Mouse (Mus musculus) heart, adult 2 months (tissue): Measurements from ENCODE around the gene Cyp1a2. TPM values are rescaled to one million over a fixed set of nuclear protein-coding genes. Genes with fewer than 3 reads are reported as not detected.
A peak's percentile ranks its signal among the peaks of the same experiment; 100 is the strongest.

Experiments used
- DNase-seq, 2 experiments: peaks; one replicate each; pipeline ENCODE4 v3.0.0; 2021
- H3K27ac ChIP-seq: fragments of 200-600 bp; 2 replicates; pipeline ENCODE4 v1.8.1; 2022
- H3K27me3 ChIP-seq: fragments of 200-500 bp; 2 replicates; pipeline ENCODE4 v1.6.1; 2012; ENCODE audit warnings: mild to moderate bottlenecking, low read length, inconsistent platforms, mixed read lengths; ENCODE audit not compliant: control insufficient read depth, insufficient read depth
- H3K36me3 ChIP-seq: fragments of 200-500 bp; 2 replicates; pipeline ENCODE4 v1.6.1; 2012; ENCODE audit warnings: low read length, inconsistent platforms; ENCODE audit not compliant: control insufficient read depth, insufficient read depth
- H3K4me1 ChIP-seq: fragments of 200-500 bp; 2 replicates; pipeline ENCODE4 v1.6.1; 2011; ENCODE audit warnings: low read length; ENCODE audit not compliant: control insufficient read depth, insufficient read depth
- H3K4me3 ChIP-seq: fragments of 200-600 bp; 2 replicates; pipeline ENCODE4 v1.8.1; 2022
- H3K79me2 ChIP-seq: fragments of 200-500 bp; replicated peaks from 2 replicates; pipeline ENCODE4 v1.6.1; 2012; ENCODE audit warnings: mild to moderate bottlenecking, inconsistent platforms, low read length, moderate library complexity, mixed read lengths; ENCODE audit not compliant: control insufficient read depth, insufficient read depth
- H3K9ac ChIP-seq: fragments of 200-500 bp; 2 replicates; pipeline ENCODE4 v1.6.1; 2012; ENCODE audit warnings: low read depth, mild to moderate bottlenecking, control low read depth, inconsistent platforms, low read length, mixed read lengths
- CTCF ChIP-seq: fragments of 200-600 bp; IDR thresholded peaks from 2 replicates; pipeline ENCODE4 v1.8.1; 2022; ENCODE audit warnings: antibody characterized with exemption, mild to moderate bottlenecking, moderate library complexity
- EP300 ChIP-seq: fragments of 200-500 bp; IDR thresholded peaks from 2 replicates; pipeline ENCODE4 v1.6.1; 2011; ENCODE audit warnings: low read depth, low read length, control low read depth; ENCODE audit not compliant: insufficient read depth
- POLR2A ChIP-seq: fragments of 200-500 bp; IDR thresholded peaks from 2 replicates; pipeline ENCODE4 v1.6.1; 2011; ENCODE audit warnings: mild to moderate bottlenecking, low read depth, low read length, control low read depth; ENCODE audit not compliant: insufficient read depth
- WGBS: fragments of 180-500 bp; shearing (Covaris S2); methylation state at CpG from one replicate; pipeline ENCODE4 v1.1.7; 2018; 5-methylcytosine and 5-hydroxymethylcytosine counted together
- intact Hi-C: fragments of 180-260 bp; cut with DNase I; formaldehyde crosslinking; loops from one replicate; pipeline ENCODE4 v1.15.1; 2025
- polyA plus RNA-seq: library from polyadenylated mRNA; depleted of rRNA; stranded (reverse); fragments of >200 nt; gene quantifications from 2 replicates; pipeline ENCODE4 v1.2.3, GENCODE M21; 2012
- total RNA-seq, 2 experiments: library from RNA; stranded (reverse); gene quantifications; 2 replicates each; pipeline ENCODE4 v1.2.3; 2021

Gene Cyp1a2
- total and polyA plus RNA-seq, 3 experiments, result not detected

DNA sequence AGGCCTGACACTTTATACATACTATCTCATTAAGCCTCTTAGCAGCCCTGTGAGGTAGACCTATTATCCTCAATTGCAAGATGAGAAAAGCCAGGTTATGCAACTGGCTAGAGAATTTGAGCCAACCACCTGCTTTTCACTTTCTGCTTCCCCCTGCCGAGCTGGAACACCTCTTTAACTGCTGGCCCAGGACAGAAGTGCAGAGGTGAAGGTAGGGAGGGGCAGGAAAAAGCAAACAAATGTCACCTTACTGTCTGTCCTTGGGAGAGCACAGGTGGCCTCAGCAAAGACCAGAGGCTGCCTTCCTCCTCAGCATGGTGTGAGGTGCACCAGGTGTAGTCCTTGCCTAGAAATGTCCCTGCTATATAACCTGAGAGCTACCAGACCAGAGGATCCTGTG is 15.2 kb downstream of the Cyp1a2 start:
- Histone ChIP-seq H3K36me3 (no peaks in the 10 kb centered on the region), H3K4me3 (no peak overlapping the region), H3K27me3 (no peaks in the 10 kb centered on the region), H3K27ac (peak overlapping the region; percentile 23; the same call in 1 of the 2 replicates), H3K9ac (no peak overlapping the region), H3K79me2 (no peaks in the 10 kb centered on the region), H3K4me1 (peaks cover 10% of the 10 kb centered on the region)
- no peak for DNase-seq
- TF ChIP-seq EP300, result no peak
- no peak for TF ChIP-seq CTCF
- TF ChIP-seq POLR2A, result no peak
- WGBS, result 17% methylated on average over 1 of the region's 1 CpGs
- intact Hi-C loops, result loop anchor here (5.0 kb wide), 1 partner anchor 39 kb away; the partner anchor contains the start of gene Edc3

DNA sequence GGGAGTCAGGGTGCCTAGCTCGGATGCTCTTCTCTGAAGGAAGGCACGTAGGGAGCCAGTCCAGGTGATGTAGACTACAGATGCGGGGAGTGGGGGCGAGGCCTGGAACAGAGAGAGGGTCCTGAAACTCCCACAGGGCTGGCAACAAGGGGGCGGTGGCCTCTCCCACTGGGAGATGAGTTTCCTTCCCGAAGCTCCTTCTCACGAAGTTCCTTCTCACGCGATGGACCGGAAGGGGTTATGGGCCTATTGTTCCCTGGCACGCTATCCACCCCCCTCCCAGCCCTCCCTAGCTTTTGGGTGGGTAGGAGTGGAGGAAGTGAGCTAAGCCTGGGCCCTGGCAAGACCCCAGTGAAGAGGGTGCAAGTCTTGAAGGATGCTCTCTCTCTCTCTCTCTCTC is 15.7 kb downstream of the Cyp1a2 start:
- Histone ChIP-seq H3K4me1 (peaks cover 10% of the 10 kb centered on the region), H3K27me3 (no peaks in the 10 kb centered on the region), H3K9ac (no peak overlapping the region), H3K4me3 (no peak overlapping the region), H3K36me3 (no peaks in the 10 kb centered on the region), H3K79me2 (no peaks in the 10 kb centered on the region), H3K27ac (peak overlapping the region; percentile 56)
- peak in 1 of 2 experiments; percentile 45 for DNase-seq
- TF ChIP-seq EP300 (peak; percentile 96), POLR2A (no peak), CTCF (no peak)
- 39% methylated on average over 11 of the region's 11 CpGs for WGBS
- intact Hi-C loops, result loop anchor here (5.0 kb wide), 1 partner anchor 39 kb away; the partner anchor contains the start of gene Edc3

DNA sequence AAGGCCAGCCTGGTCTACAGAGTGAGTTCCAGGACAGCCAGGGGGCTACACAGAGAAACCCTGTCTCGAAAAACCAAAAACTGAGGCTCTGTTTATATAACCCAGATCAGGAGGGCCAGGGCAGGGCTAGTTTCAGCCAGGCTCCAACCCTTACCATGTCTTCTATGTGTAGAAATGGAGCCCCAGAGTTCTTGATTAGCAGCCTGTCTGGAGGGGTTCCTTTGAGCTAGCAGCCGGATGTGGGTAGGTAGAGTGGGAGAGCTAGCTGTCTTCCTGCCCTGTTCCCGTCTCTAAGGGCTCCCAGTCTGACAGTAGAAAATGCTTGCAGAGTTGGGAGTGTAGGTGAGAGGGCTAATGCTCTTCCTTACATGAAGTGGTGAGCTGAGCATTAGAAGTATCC is 16.4 kb downstream of the Cyp1a2 start:
- WGBS, result 61% methylated on average over 3 of the region's 3 CpGs
- Histone ChIP-seq H3K36me3 (no peaks in the 10 kb centered on the region), H3K27ac (peak overlapping the region; percentile 56), H3K9ac (no peak overlapping the region), H3K27me3 (no peaks in the 10 kb centered on the region), H3K4me3 (no peak overlapping the region), H3K79me2 (no peaks in the 10 kb centered on the region), H3K4me1 (peaks cover 10% of the 10 kb centered on the region)
- intact Hi-C loops, result loop anchor here (5.0 kb wide), 1 partner anchor 40 kb away; the partner anchor contains the start of gene Edc3
- TF ChIP-seq EP300, result no peak
- no peak for TF ChIP-seq POLR2A
- TF ChIP-seq CTCF, result no peak
- no peak for DNase-seq

DNA sequence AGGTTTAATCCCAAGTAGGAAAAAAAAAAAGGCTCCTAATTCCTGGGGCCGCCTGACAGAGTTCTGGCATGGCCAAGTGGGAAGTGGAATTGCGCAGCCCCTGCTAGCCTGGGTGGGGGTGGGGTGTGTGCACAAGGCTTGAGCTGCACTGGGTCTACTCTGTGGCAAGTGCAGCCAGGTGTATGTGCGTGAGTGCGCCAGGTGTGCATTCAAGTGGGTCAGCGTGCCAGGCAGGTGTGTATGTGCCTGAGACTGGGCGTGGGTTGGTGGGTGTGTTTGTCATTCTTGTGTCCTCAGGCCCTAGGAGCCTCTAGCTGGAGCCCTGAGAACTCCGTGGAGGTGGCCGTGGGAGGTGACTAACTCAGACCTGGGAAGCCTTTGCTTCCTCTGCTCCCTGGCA is 17.0 kb downstream of the Cyp1a2 start:
- 87% methylated on average over 8 of the region's 8 CpGs for WGBS
- DNase-seq, result no peak
- TF ChIP-seq CTCF (no peak), POLR2A (no peak), EP300 (no peak)
- H3K79me2 ChIP-seq, result no peaks in the 10 kb centered on the region
- intact Hi-C loops, result loop anchor here (5.0 kb wide), 1 partner anchor 41 kb away; the partner anchor contains the start of gene Edc3
- H3K27me3 ChIP-seq, result no peaks in the 10 kb centered on the region
- no peak overlapping the region for H3K27ac ChIP-seq
- H3K36me3 ChIP-seq, result no peaks in the 10 kb centered on the region
- H3K4me1 ChIP-seq, result peaks cover 10% of the 10 kb centered on the region
- H3K9ac ChIP-seq, result no peak overlapping the region
- no peak overlapping the region for H3K4me3 ChIP-seq

DNA sequence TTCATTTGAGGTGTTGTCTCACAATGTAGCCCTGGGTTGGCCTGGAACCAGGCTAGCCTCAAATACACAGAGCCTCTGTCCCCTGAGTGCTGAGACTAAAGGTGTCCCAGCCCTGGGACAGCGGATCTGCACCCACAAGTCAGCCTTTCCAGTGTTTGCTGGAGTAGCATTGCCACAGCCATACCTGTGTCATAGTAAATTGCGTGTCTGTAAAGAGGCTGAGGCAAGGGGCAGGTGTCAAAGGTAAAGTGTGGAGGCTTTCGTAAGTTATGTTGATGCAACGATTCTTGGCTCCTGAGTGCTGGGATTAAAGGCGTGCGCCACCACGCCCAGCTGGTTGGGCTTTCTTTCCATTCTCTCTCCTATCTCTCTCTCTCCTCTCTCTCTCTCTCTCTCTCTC is 18.9 kb downstream of the Cyp1a2 start:
- TF ChIP-seq EP300, result no peak
- TF ChIP-seq CTCF, result no peak
- no peak for TF ChIP-seq POLR2A
- H3K4me1 ChIP-seq, result peaks cover 8% of the 10 kb centered on the region
- no peaks in the 10 kb centered on the region for H3K36me3 ChIP-seq
- H3K79me2 ChIP-seq, result no peaks in the 10 kb centered on the region
- no peak overlapping the region for H3K9ac ChIP-seq
- no peak overlapping the region for H3K4me3 ChIP-seq
- no peaks in the 10 kb centered on the region for H3K27me3 ChIP-seq
- intact Hi-C loops, result loop anchor here (5.0 kb wide), 1 partner anchor 43 kb away; the partner anchor contains the start of gene Edc3
- H3K27ac ChIP-seq, result no peak overlapping the region
- DNase-seq, result no peak
- 59% methylated on average over 7 of the region's 7 CpGs for WGBS

DNA sequence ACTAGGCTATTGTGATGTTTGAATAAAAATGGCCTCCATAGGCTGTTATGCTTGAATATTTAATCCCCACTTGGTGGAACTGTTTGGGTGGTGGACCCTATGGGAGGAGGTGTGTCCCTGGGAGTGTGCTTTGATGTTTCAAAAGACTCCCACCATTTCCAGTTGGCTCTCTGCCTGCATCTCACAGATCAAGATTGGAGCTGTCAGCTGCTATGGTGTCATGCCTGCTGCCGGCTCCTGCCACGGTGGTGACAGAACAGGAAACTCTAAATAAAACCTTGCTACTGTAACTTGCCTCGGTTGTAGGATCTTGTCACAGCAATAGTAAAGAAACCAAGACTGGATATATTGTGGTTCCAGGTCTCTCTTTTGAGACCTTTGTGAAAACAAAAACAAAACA is 22.0 kb downstream of the Cyp1a2 start:
- no peaks in the 10 kb centered on the region for H3K4me1 ChIP-seq
- no peak overlapping the region for H3K27ac ChIP-seq
- no peaks in the 10 kb centered on the region for H3K36me3 ChIP-seq
- H3K4me3 ChIP-seq, result no peak overlapping the region
- WGBS, result 18% methylated on average over 3 of the region's 3 CpGs
- intact Hi-C loops, result no loop called here
- H3K9ac ChIP-seq, result no peak overlapping the region
- no peak for DNase-seq
- H3K27me3 ChIP-seq, result no peaks in the 10 kb centered on the region
- H3K79me2 ChIP-seq, result no peaks in the 10 kb centered on the region
- TF ChIP-seq EP300, result no peak
- TF ChIP-seq POLR2A, result no peak
- no peak for TF ChIP-seq CTCF
